Mouse (Mus musculus) adipocyte (in vitro differentiated cells): ENCODE measurements around the gene Nup54.

ENCODE experiments used
- DNase-seq: peaks from one replicate; pipeline ENCODE4 v3.0.0-alpha.2; 2016; ENCODE audit warnings: low spot score

The Nup54 gene

GRCm38 (mm10) chr5:92376795-92377405 is 58.1 kb downstream of the Nup54 start:
- DNase-seq: no peak

GRCm38 (mm10) chr5:92375368-92375767 is 59.7 kb downstream of the Nup54 start:
- no peak for DNase-seq

GRCm38 (mm10) chr5:92374721-92375142 is 60.3 kb downstream of the Nup54 start:
- no peak for DNase-seq

- DNase-seq: no peak
Observed at GRCm38 (mm10) chr5:92372605-92373004, 62.4 kb downstream of the Nup54 start.

GRCm38 (mm10) chr5:92371361-92371976 is 63.5 kb downstream of the Nup54 start:
- no peak for DNase-seq

GRCm38 (mm10) chr5:92370891-92371290 is 64.1 kb downstream of the Nup54 start:
- no peak for DNase-seq

- peak; percentile 81 for DNase-seq
Observed at GRCm38 (mm10) chr5:92370392-92370791, 64.6 kb downstream of the Nup54 start.

- peak; percentile 48 for DNase-seq
Observed at GRCm38 (mm10) chr5:92369151-92369994, 65.6 kb downstream of the Nup54 start.

- DNase-seq: peak; percentile 52
Observed at GRCm38 (mm10) chr5:92368392-92368791, 66.6 kb downstream of the Nup54 start.

GRCm38 (mm10) chr5:92366565-92366964 is 68.5 kb downstream of the Nup54 start:
- no peak for DNase-seq
